Mouse (Mus musculus): Measurements from ENCODE around the gene Siah3. TPM values are rescaled to one million over a fixed set of nuclear protein-coding genes. Genes with fewer than 3 reads are reported as not detected.

Siah3 gene
- total RNA-seq, 2 experiments from 2014 or later = 0.13 TPM; not detected in 1

DNA sequence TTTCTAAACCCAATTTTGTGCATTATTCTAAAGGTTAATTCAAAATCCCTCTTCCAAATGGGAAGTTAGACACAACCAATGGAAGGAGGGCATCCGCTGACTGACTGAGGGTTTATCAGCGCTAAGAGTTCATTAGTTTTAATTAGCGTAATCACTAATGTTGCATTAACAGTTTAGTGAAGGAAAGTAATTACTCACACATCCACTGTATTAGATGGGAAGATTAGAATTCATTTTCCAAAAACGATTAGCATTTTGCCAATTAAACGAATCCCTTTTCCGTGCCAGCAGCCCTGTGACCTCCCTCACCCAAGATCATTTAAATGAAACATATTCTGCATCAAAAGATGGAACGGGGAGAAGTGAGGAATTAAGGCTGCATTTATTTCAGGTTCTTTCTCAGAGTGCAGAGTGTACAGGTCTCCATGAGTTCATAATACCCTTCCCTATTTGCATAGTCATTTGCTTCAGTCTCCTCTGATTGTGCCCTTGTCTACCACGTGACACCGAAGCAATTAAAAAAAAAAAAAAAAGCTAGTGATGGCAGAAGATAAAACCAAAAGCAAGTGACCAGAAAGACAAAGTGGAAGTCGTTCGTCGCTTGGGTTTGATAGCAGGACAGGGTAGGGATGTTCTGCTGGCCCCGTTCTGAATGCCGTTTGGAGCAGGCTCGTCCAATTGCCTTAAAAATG, 62.6 kb downstream of the Siah3 start:
- DNase-seq (ENCODE audit: low spot score in 2 of 2) = no peak

DNA sequence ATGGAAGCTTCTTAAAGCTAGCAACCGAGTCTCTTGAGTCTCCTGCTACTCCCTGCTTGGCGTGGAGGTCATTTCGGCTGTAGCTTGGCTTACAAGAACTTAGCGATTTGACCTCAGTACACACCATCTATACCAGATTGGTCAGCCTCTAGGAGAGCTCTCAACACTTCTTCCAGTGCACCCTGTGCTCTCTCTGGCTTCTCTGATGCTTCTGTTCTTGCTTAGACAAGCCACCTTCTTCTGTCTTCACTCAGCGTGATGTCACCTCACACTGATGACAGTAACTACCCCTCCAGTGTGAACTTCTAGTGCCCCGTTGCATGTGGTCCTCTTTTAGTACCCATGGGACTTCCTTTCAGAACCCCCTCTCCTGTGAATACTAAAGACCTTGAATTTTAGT, 63.1 kb downstream of the Siah3 start:
- DNase-seq (ENCODE audit: low spot score in 2 of 2) = no peak

DNA sequence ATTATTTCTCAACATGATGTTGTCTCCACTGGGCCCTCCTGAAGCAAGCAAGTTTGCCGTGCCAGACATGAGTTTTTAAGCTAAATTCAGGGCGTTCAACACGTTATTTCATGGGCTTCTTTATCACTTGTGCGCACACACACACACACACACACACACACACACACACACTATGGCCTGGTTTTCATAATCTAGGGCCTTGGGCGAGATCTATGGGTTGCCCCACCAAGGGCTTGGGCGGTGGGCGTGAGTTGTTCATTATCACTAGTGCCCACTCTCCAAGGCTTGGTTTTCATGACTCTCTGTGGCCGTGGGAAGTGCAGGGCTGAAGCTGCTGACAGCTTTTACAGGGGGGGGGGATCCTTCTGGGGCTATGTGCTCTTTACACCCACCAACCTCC, 63.9 kb downstream of the Siah3 start:
- DNase-seq (ENCODE audit: low spot score in 2 of 2) = no peak

DNA sequence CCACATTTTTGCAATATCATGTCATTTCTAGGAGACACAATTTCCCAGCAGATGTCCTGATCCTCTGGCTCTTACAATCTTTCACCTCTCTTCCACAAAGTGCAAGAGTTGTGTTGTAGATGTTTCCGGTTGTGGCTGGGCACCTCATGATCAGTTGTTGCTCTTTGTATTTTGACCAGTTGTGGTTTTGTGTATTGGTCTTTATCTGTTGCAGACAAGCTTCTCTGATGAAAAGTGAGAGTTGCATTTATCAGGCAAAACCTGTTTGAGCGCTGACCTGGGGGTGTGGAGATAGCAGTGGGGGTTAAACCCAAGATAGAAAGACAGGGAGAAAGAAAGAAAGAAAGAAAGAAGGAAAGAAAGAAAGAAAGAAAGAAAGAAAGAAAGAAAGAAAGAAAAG, 68.9 kb downstream of the Siah3 start:
- no peak for DNase-seq (ENCODE audit: low spot score in 2 of 2)

DNA sequence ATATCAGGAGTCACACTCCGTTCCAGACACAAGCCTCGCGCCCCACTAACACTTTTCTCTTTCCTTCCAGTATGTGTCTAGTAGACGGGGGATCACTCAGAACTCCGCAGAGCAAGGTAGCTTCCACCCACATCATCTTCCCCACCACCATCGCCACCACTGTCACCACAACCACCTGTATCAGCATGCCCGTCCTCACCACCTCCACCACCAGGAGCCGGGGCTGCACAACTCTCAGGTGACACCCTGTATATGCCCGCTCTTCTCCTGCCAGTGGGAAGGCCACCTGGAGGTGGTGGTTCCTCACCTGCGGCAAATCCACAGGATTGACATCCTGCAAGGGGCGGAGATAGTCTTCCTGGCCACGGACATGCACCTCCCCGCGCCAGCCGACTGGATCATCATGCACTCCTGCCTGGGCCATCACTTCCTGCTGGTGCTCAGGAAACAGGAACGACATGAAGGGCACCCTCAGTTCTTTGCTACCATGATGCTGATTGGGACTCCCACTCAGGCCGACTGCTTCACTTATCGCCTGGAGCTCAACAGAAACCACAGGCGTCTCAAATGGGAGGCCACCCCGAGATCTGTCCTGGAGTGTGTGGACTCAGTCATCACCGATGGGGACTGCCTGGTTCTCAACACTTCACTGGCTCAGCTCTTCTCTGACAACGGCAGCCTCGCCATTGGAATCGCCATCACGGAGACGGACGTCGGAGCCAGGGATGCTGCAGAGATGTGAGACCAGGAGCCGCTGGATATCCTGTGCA, 69.8 kb downstream of the Siah3 start:
- DNase-seq (ENCODE audit: low spot score in 2 of 2) = no peak

DNA sequence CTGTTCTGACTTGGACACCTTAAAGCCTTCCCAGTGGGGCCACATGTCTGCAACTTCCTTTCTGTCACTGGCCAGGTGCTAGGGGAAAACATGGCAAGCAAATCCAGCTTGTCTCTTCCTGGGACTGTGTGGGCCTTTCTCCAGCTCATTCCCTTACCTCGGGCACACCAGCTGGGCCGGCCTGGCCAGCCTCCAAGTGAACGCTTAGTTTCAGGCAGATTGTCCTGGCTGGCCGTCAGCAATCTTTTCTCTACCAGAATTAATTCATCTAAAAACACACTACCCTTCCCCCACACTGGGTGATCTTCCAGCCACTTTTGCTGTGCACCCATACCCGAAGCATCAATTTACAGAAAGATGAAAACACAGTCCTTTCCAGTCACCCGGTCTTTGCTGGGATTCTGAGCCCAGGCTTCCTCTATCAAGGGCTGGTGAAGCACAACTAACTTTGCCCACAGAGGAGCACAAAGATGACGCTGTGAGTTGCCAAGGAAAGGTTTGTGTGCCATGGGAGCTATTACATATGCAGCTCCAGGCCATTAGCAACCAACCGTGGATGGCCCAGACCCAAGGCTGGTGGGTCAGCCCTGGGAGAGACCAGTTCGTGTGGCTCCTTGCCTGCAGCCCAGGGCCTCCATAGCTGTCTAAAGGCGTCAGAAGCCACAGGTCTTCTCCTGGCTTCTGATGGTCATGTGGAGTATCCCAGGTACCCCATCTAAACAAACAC, 71.8 kb downstream of the Siah3 start:
- DNase-seq (ENCODE audit: low spot score in 2 of 2) = peak; percentile 6 to 24

DNA sequence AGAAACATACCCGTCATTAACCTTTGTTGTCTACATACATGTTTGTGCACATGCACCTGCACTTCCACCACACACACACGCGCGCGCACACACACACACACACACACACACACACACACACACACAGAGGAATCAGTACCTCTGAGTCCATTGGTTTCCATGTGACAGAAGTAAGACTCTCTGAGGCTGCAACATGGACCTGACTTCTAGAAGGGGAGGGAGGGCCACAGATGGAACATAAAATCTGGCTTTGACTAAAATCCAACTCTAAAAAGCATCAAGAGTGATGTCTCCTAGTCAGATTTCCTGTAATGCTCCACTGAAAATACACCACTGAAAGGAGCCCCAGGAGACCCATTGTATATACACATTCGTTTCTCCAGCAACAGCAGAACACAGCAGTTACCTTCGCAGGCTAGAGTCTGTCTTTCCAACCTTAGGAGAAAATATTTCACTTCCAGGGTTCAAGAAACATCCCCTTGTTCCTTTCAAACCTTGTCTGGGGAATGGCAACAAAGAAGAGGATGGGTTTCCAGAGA, 75.1 kb downstream of the Siah3 start:
- no peak for DNase-seq (ENCODE audit: low spot score in 2 of 2)

DNA sequence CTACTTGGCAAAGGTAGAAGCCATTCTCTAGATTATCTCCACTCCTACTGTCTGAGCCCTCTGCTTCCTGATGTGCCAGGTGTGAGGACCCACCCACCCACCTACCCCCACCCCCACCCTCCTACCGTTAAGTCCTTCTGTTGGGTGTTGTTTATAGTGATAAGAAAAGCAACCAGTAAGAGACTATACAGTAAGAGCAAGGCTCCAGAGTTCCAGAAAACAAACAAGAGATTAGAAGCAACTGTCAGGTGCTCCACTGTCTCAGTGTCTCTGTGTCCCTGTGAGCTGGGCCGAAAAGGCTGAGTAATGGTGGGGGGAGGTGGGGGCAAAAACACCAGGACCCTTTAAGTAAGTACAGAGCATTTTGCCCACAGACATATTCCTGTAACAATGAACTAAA, 83.4 kb downstream of the Siah3 start:
- no peak for DNase-seq (ENCODE audit: low spot score in 2 of 2)

DNA sequence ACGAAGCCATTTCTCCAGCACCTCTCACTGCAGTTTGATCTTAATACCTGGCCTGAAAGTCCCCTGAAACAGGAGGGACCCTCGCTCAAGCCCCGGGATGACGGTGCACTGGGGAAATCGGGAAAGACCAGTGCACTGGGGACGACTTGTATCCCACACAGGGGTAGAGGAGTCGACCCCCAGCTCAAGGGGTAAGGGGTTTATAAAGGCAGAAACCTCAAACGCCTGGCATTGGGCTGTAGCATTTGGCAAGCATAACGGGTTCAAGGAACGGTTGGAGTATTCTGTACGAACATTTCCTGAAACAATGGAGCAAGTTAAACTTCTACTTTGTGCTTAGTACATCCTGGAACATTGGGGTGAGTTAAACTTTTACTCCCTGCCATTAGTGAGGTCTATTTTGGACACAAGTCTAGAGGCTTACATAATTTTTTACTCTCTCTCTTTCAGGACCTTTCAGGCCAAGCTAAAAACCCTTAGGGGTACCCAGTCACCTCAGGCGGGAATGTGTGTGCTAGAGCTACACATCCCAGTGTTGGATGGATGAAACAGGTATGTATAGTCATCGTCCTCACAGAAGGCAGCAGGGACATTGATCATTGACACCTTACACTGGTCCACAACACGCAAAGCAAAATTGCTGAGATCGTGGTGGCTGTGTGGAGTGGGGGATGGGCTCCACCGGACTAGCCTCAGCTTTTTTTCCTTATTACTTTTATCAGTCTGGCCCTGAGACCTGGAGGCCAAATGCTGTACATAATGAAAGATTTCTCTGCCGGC, 84.6 kb downstream of the Siah3 start:
- DNase-seq (ENCODE audit: low spot score in 2 of 2) = no peak

DNA sequence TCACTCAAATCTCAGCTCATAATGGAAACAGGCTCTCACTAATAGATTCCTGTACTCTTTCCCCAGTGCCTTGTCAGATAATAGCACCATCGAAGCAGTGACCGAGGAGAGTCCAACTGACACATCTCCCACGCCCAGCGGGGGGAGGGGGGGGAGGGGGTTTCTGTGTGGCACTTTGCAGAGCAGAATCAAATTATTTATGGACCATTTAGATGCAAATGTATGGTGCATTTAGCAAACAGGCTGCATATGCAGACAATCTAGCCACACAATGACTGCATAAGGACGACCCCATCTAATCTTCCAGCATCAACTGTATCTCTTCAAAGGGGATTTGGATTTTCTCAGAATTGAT, 85.2 kb downstream of the Siah3 start:
- no peak for DNase-seq (ENCODE audit: low spot score in 2 of 2)

DNA sequence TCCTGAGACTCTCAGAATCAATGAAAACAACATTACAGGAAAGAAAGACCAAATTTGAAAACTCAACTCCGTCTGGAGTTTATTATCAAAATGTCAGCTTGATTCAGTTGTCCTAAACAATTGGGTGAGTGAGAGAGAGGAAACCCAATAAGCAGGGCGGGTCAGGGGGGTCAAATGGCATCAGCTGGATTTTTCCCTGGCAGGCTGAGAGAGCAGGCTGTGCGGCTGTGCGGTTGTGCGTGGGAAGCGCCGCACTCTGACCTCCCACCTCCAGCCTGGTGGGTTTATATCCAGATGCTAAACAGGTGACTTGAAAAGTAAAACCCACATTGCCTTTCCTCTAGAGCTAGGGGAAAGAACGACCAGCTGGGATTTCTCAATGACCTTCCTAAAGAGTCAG, 85.9 kb downstream of the Siah3 start:
- DNase-seq (ENCODE audit: low spot score in 2 of 2) = no peak

DNA sequence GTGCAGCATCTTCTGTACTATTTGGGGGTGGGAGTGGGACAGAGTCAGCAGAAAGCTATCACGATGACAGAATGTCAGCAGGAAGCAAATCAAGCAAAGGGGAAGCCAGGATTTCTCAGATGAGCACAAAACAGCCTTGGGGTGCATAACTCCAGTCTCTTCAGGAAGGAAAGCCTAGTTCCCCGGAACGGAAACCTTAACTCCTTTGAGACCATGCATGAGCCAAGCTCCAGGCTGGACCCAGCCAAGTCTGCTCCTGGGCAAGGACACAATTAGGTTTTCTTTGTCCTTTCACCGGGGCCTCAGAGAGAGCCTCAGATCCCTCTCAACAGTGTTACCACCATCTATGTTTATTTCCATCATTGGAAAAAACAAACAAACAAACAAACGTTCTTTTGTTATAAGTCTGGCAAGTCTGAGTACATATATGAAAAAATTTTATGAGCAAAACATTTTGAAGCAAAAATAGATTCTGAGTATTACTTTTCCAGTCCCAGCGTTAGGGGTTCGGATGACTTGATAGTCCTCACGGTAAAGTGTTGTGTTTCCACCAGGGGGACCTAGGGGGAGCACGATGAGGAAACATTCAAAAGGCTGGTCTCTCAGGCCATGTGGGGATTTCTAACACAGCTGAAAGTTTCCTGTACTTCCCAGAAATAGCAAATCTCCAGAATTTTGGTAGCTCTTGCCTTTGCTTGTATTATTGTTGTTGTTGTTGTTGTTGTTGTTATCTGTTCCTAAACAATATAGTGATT, 106.0 kb downstream of the Siah3 start:
- DNase-seq (ENCODE audit: low spot score in 2 of 2) = no peak

DNA sequence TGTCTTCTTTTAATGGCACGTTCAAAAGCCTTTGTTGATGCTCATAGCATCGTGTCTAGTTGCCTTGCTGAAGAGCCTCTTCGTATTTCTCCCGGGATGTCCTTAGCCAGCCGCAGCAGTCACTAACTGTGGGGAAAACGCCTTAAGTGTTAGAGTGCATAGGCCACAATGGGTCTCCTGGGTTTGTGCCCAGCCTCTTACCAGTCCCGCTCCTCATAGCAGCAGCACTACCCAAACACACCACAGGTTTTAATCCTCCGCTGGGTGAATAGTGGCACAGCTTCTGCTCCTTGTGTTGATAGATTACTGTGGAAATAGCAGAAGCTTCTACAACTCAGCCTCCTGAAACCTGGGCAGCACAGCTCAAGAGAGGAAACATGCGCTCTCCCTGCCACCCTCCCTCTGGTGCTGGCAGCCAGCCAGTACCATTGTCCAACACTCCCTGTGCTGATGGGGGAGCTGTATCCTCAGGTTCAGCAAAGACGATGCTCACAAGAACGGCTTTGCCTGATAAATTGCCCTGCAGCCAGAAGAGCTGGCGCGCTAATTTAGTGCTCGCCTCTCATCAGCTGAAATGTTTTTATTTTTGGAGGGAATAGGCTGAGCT, 109.9 kb downstream of the Siah3 start:
- peak; percentile 32 to 43 for DNase-seq (ENCODE audit: low spot score in 2 of 2)

DNA sequence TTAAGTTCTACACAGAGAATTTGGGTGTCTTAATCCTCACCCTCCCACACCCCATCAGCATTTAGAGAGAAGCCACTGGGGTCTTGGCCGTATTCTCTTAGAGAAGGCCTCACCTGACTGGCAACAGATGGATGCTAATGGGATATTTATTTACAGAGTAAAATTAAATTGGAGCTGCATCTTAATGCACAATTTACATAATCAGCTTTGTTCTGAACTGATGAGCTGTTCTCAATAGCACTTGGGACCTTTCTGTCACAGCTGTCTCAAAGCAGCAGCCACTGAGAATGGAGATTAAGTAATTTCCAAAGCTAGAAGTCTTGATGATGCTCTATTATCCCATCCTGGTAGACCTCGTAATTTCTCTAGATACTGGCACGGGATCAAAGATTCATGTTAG, 110.5 kb downstream of the Siah3 start:
- DNase-seq (ENCODE audit: low spot score in 2 of 2) = no peak

DNA sequence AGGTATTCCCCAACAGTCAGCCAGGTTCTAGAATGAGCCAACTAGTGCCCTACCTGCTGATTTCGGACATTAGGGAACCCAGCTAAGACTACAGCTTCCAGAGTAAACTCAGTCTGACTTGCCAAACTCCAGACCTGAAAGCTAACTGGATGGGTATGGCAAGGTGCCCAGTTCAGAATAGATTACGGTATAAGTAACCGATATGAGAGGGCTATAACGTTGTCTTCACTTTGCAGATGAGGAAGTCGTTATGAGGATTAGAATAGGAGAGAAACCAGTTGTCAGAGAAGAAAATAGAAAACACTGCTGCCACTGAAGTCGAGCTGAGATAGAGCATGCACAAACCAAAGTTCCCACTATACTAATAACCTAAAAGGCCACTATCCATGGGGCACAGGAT, 123.2 kb downstream of the Siah3 start:
- DNase-seq (ENCODE audit: low spot score in 2 of 2) = no peak

Other genes starting within 250 kb of the Siah3 start
- gene Cpb2, start 213.7 kb upstream of the Siah3 start, total RNA-seq (2021) = not detected
- 10 to 100 TPM; 27.0 to 30.0 TPM for gene Zc3h13, start 171.6 kb upstream of the Siah3 start, total RNA-seq (2021)
- not detected for gene Spert, start 137.1 kb downstream of the Siah3 start, total RNA-seq (2021)
- not detected for gene Erich6b, start 186.3 kb downstream of the Siah3 start, total RNA-seq (2021)